ENCODE assay signal across 29 mouse cellular contexts in the genomic region with DNA sequence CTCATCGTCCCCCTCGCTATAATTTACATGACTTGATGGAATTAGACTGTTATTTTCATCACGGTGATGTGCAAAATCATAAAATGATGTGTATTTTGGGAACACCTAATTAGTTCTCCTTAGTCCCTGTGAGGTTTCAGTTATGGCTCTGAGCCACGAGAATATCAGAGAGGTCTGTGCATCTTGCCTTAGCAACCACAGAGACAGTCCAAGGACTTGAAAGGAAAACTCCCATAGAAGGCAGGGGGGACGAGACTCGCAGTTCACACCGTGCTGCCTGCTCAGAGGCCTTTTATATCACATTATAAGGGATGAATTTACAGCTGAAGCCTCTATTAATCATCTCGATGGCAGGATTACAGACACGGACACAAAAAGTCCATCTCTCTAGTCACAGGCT.
DNase-seq lines count a peak whose midpoint lies in the region; ATAC-seq and TF ChIP-seq lines count a peak whose summit lies in the region.
"Had no signal": no experiment of that assay in that cellular context is flagged by ENCODE, and none has a peak within 500 bp of the region (broad histone marks: within the 10 kb centered on the region; RNA-seq: fewer than 3 reads in every experiment).

No protein-coding gene starts in this region.

- no peaks in the 10 kb centered on the region for H3K36me3 ChIP-seq in forebrain, embryonic 14.5 days (ENCODE audit: control insufficient read depth, insufficient read depth, low read length)
- H3K36me3 ChIP-seq in forebrain, embryonic 13.5 days (ENCODE audit: poor library complexity, severe bottlenecking), result no peaks in the 10 kb centered on the region
- no peaks in the 10 kb centered on the region for H3K36me3 ChIP-seq in hindbrain, postnatal 0 days (ENCODE audit: insufficient read depth, low read length)
- H3K36me3 ChIP-seq in hindbrain, embryonic 14.5 days (replicated peaks; ENCODE audit: control insufficient read depth, insufficient read depth), result no peaks in the 10 kb centered on the region
- no peaks in the 10 kb centered on the region for H3K36me3 ChIP-seq in midbrain, postnatal 0 days (ENCODE audit: insufficient read depth, low read length)
- H3K36me3 ChIP-seq in midbrain, embryonic 15.5 days (replicated peaks), result no peaks in the 10 kb centered on the region
- H3K36me3 ChIP-seq: heart, embryonic 13.5 days; hindbrain, embryonic 12.5 days had no signal

- no peak overlapping the region for H3K4me2 ChIP-seq in forebrain, embryonic 14.5 days (ENCODE audit: low read length)
- H3K4me2 ChIP-seq in forebrain, embryonic 13.5 days, result no peak overlapping the region
- H3K4me2 ChIP-seq in hindbrain, postnatal 0 days (ENCODE audit: low read depth, low read length), result no peak overlapping the region
- H3K4me2 ChIP-seq in hindbrain, embryonic 14.5 days (replicated peaks), result no peak overlapping the region
- no peak overlapping the region for H3K4me2 ChIP-seq in midbrain, postnatal 0 days (ENCODE audit: low read depth, low read length, poor library complexity, severe bottlenecking)
- no peak overlapping the region for H3K4me2 ChIP-seq in midbrain, embryonic 15.5 days
- H3K4me2 ChIP-seq: embryonic facial prominence, embryonic 13.5 days; heart, embryonic 13.5 days; hindbrain, embryonic 12.5 days had no signal

- 56% methylated on average over 9 of the region's 9 CpGs for WGBS in forebrain, embryonic 14.5 days
- 66% methylated on average over 9 of the region's 9 CpGs for WGBS in forebrain, embryonic 13.5 days
- whole genome bisulfite sequencing in hindbrain, postnatal 0 days, result 39% methylated on average over 9 of the region's 9 CpGs
- 46% methylated on average over 9 of the region's 9 CpGs for WGBS in hindbrain, embryonic 14.5 days
- WGBS in midbrain, postnatal 0 days, result 43% methylated on average over 9 of the region's 9 CpGs
- WGBS in midbrain, embryonic 15.5 days, result 48% methylated on average over 9 of the region's 9 CpGs

- peak; percentile 58 for DNase-seq in forebrain, embryonic 14.5 days (ENCODE audit: low spot score)
- peak; percentile 30 for DNase-seq in hindbrain, postnatal 0 days (ENCODE audit: low spot score)
- no peak for DNase-seq in hindbrain, embryonic 14.5 days (ENCODE audit: low spot score)
- peak; percentile 24 for DNase-seq in midbrain, postnatal 0 days (ENCODE audit: low spot score)
- no peak for DNase-seq in left cerebral cortex, postnatal 36 days (ENCODE audit: low spot score in 2 of 2)
- DNase-seq: adrenal gland, postnatal 10 days; adrenal gland, postnatal 36 days; B cell, adult 2 months; cerebellum, adult 11-12 months; cerebellum, adult 8-10 months; cerebellum, postnatal 10 days; cerebellum, postnatal 36 days; embryo, embryonic 11 days; gastrocnemius, postnatal 10 days; gastrocnemius, postnatal 36 days; heart, adult 2 months; heart, postnatal 14 days; heart, postnatal 4 days had no signal

- H3K4me1 ChIP-seq in forebrain, embryonic 14.5 days (ENCODE audit: control insufficient read depth, insufficient read depth, low read length), result no peaks in the 10 kb centered on the region
- no peaks in the 10 kb centered on the region for H3K4me1 ChIP-seq in forebrain, embryonic 13.5 days
- H3K4me1 ChIP-seq in hindbrain, postnatal 0 days (ENCODE audit: insufficient read depth, low read length), result no peaks in the 10 kb centered on the region
- H3K4me1 ChIP-seq in hindbrain, embryonic 14.5 days (replicated peaks; ENCODE audit: control insufficient read depth, insufficient read depth, low read length), result peaks cover 4% of the 10 kb centered on the region
- no peaks in the 10 kb centered on the region for H3K4me1 ChIP-seq in midbrain, postnatal 0 days (ENCODE audit: insufficient read depth, low read length)
- H3K4me1 ChIP-seq in midbrain, embryonic 15.5 days, result 0 out of 2 replicates have a peak, but pooled peaks cover 5% of the 10 kb centered on the region
- H3K4me1 ChIP-seq: embryonic facial prominence, embryonic 10.5 days; heart, embryonic 10.5 days had no signal

- H3K4me3 ChIP-seq in forebrain, embryonic 14.5 days (ENCODE audit: low read depth, low read length), result no peak overlapping the region
- no peak overlapping the region for H3K4me3 ChIP-seq in forebrain, embryonic 13.5 days
- H3K4me3 ChIP-seq in hindbrain, postnatal 0 days (ENCODE audit: low read length), result no peak overlapping the region
- no peak overlapping the region for H3K4me3 ChIP-seq in hindbrain, embryonic 14.5 days (replicated peaks; ENCODE audit: low read length)
- H3K4me3 ChIP-seq in midbrain, postnatal 0 days (ENCODE audit: low read depth, low read length), result no peak overlapping the region
- H3K4me3 ChIP-seq in midbrain, embryonic 15.5 days, result no peak overlapping the region
- H3K4me3 ChIP-seq: embryonic facial prominence, embryonic 10.5 days; embryonic facial prominence, embryonic 13.5 days; erythroblast, embryonic 14.5 days; heart, adult 2 months; heart, embryonic 10.5 days; heart, embryonic 13.5 days; hindbrain, embryonic 12.5 days had no signal

- H3K9me3 ChIP-seq in forebrain, embryonic 14.5 days (replicated peaks; ENCODE audit: control insufficient read depth, low read length), result no peaks in the 10 kb centered on the region
- no peaks in the 10 kb centered on the region for H3K9me3 ChIP-seq in forebrain, embryonic 13.5 days (replicated peaks)
- no peaks in the 10 kb centered on the region for H3K9me3 ChIP-seq in hindbrain, postnatal 0 days (ENCODE audit: low read length)
- no peaks in the 10 kb centered on the region; the same call in 1 of the 2 replicates for H3K9me3 ChIP-seq in hindbrain, embryonic 14.5 days (ENCODE audit: control insufficient read depth, low read length)
- H3K9me3 ChIP-seq in midbrain, postnatal 0 days (ENCODE audit: low read length), result 0 out of 2 replicates have a peak, but pooled peaks cover 2% of the 10 kb centered on the region
- H3K9me3 ChIP-seq in midbrain, embryonic 15.5 days, result no peaks in the 10 kb centered on the region
- H3K9me3 ChIP-seq: heart, embryonic 10.5 days; hindbrain, embryonic 12.5 days had no signal

- intact Hi-C loops in left cerebral cortex, postnatal 36 days (cut with DNase I), result loop anchor here (5.0 kb wide), 1 partner anchor 85 kb away; no protein-coding TSS in a partner anchor

- no peaks in the 10 kb centered on the region for H3K27me3 ChIP-seq in forebrain, embryonic 14.5 days (replicated peaks; ENCODE audit: control insufficient read depth, insufficient read depth, low read length)
- H3K27me3 ChIP-seq in forebrain, embryonic 13.5 days, result no peaks in the 10 kb centered on the region
- no peaks in the 10 kb centered on the region for H3K27me3 ChIP-seq in hindbrain, postnatal 0 days (ENCODE audit: insufficient read depth, low read length)
- no peaks in the 10 kb centered on the region for H3K27me3 ChIP-seq in hindbrain, embryonic 14.5 days (ENCODE audit: control insufficient read depth, insufficient read depth, low read length)
- no peaks in the 10 kb centered on the region for H3K27me3 ChIP-seq in midbrain, postnatal 0 days (ENCODE audit: insufficient read depth, low read length)
- H3K27me3 ChIP-seq in midbrain, embryonic 15.5 days (replicated peaks), result no peaks in the 10 kb centered on the region
- H3K27me3 ChIP-seq: CH12.LX; embryonic facial prominence, embryonic 13.5 days; heart, embryonic 13.5 days; hindbrain, embryonic 12.5 days; Patski had no signal

- H3K27ac ChIP-seq in forebrain, embryonic 14.5 days (ENCODE audit: low read depth, low read length), result no peak overlapping the region
- H3K27ac ChIP-seq in forebrain, embryonic 13.5 days, result no peak overlapping the region
- no peak overlapping the region for H3K27ac ChIP-seq in hindbrain, postnatal 0 days
- H3K27ac ChIP-seq in hindbrain, embryonic 14.5 days, result no peak overlapping the region
- H3K27ac ChIP-seq in midbrain, postnatal 0 days (ENCODE audit: low read depth, low read length), result no peak overlapping the region
- no peak overlapping the region for H3K27ac ChIP-seq in midbrain, embryonic 15.5 days
- H3K27ac ChIP-seq: embryonic facial prominence, embryonic 10.5 days; embryonic facial prominence, embryonic 13.5 days; heart, adult 2 months; heart, embryonic 10.5 days; heart, embryonic 13.5 days; hindbrain, embryonic 12.5 days had no signal

- H3K9ac ChIP-seq in forebrain, embryonic 14.5 days (ENCODE audit: low read length), result no peak overlapping the region
- H3K9ac ChIP-seq in forebrain, embryonic 13.5 days, result no peak overlapping the region
- no peak overlapping the region for H3K9ac ChIP-seq in hindbrain, postnatal 0 days (replicated peaks; ENCODE audit: low read length)
- no peak overlapping the region for H3K9ac ChIP-seq in hindbrain, embryonic 14.5 days
- no peak overlapping the region for H3K9ac ChIP-seq in midbrain, postnatal 0 days (replicated peaks; ENCODE audit: low read length, poor library complexity, severe bottlenecking)
- no peak overlapping the region for H3K9ac ChIP-seq in midbrain, embryonic 15.5 days
- H3K9ac ChIP-seq: embryonic facial prominence, embryonic 13.5 days; heart, embryonic 13.5 days; hindbrain, embryonic 12.5 days had no signal

- no peak for ATAC-seq in forebrain, embryonic 14.5 days
- ATAC-seq in forebrain, embryonic 13.5 days, result no peak
- ATAC-seq in hindbrain, postnatal 0 days, result no peak
- no peak for ATAC-seq in hindbrain, embryonic 14.5 days (ENCODE audit: low FRiP score)
- ATAC-seq in midbrain, postnatal 0 days (ENCODE audit: low FRiP score), result no peak
- no peak for ATAC-seq in midbrain, embryonic 15.5 days (replicated peaks)
- ATAC-seq: intestine, postnatal 0 days; Patski had no signal

- TF ChIP-seq CTCF in hindbrain, postnatal 0 days (IDR thresholded peaks at IDR 0.05; ENCODE audit: low read depth), result no peak
- TF ChIP-seq CTCF in midbrain, postnatal 0 days (IDR thresholded peaks at IDR 0.05), result no peak

Comparison
In these comparisons a context has a peak if more than half of its experiments do, and no peak if none do; other contexts are left out.
1. DNase-seq: peak in forebrain, embryonic 14.5 days (single experiment), hindbrain, postnatal 0 days (single experiment) and midbrain, postnatal 0 days (single experiment); none in hindbrain, embryonic 14.5 days (single experiment) and left cerebral cortex, postnatal 36 days (0 of 2).